Mouse (Mus musculus) megakaryocyte-erythroid progenitor cell, adult 5 weeks (primary cell): ENCODE data around the gene Phlda3. TPM values are rescaled to one million over a fixed set of nuclear protein-coding genes. Genes with fewer than 3 reads are reported as not detected.

Experiments used
- polyA plus RNA-seq: library from polyadenylated mRNA; stranded (reverse); fragments of >175 nt; gene quantifications from 2 replicates; pipeline ENCODE4 v1.2.3, GENCODE M21; 2012

Gene Phlda3
- polyA plus RNA-seq = 2.9 and 3.8 TPM in 2 replicates

DNA sequence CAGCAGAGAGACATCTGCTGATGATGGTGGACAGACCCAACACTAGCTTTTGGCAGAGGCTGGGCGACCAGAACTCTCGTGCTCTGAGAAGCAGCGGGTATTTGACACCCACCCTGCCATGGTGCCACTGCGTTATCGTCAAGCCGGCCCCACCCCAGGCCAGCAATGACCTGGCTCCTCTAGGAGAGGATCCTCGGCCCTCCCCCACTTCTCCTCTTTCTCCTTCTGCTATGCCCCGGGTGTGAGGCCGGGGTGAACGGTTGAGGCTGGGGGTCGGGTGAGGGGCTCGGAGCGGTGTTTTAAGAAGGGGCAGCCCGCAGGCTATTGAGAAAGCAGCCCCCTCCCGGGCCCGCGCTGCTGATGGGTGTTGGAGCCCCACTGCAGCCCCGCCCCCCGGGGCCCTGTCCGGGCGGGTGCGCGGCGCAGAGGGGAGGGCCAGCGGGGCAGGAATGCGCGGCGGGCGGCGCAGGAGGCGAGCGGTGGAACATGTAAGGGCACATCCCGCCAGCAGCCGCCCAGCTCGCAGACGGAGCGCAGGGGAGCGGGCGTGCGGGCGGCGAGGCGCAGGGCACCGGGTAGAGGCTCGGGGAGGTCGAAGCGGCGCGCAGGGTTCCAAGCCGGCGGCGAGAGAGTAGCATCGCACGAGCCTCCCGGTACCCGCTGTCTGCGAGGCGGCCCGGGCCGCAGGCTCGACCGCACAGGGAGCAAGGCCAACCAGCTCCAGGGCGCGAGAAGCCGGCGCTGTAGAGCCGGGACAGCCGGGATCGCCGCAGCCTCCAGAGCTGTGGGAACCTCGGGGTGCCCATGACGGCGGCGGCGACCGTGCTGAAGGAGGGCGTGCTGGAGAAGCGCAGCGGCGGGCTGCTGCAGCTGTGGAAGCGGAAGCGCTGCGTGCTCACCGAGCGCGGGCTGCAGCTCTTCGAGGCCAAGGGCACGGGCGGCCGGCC lies at the start of gene Phlda3:
TSS of gene Phlda3 (plus strand) at position 475 of the 947 bp plus-strand sequence.

DNA sequence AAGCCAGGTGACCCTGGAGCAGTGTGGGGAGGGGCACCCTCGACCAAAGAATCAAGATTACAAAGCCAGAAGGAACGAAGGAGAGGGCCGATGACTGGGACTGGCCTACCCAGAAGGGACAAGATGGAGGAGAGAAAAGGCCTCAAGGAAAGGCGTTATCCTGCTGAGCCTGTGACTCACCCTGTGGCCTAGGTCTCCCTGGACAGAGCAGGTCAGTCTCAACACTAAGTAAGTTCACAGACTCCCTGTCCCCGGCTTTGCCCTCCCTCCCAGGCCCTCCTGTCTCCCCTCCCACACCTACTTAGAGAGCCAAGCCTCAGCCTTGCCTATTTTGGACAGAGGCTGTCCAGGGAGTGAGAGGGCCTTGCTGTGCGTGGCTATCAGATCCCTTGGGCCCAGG lies 45.9 kb upstream of the Phlda3 start, which contains the start of gene Csrp1:
TSS of gene Csrp1 (plus strand) at position 79 of the 400 bp plus-strand sequence.

DNA sequence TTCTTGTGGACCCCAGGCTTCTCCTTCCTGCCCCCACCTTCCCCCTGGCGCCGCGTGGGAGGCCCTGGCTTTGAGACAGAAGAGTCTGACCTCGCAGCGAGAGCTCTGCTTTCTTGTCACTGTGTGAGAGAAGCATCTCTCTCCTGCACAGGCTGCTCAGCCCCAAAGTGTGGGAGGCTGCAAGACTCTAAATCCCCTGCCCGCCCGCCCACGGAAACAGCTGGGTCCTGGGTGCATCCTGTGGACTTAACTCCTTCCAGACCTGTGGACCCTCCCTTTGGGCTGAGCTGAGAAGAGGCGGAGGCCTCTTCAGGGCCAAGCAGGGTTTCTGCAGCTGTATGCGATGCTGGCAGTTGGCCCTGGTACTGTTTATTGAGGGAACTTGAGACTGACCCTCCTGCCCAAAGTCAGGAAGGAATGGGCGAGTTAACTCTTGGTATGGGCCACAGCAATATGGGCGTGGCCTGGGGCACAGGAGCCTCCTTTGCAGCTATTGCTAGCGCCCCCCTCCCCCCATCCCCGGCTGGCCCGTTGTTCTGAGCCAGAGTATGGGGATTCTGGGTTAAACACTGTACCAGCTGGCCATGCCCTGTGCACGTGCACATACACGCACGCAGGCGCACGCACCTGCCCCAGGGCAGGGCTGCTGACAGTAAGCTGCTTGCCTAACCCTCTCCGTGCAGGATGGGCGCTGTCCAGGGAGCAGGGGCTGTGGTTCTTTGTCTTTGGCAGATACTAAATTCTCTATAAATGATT lies 13.0 kb downstream of the Phlda3 start, which contains the start of gene Tnni1:
TSS of gene Tnni1 (plus strand) at position 655 of the 756 bp plus-strand sequence.

DNA sequence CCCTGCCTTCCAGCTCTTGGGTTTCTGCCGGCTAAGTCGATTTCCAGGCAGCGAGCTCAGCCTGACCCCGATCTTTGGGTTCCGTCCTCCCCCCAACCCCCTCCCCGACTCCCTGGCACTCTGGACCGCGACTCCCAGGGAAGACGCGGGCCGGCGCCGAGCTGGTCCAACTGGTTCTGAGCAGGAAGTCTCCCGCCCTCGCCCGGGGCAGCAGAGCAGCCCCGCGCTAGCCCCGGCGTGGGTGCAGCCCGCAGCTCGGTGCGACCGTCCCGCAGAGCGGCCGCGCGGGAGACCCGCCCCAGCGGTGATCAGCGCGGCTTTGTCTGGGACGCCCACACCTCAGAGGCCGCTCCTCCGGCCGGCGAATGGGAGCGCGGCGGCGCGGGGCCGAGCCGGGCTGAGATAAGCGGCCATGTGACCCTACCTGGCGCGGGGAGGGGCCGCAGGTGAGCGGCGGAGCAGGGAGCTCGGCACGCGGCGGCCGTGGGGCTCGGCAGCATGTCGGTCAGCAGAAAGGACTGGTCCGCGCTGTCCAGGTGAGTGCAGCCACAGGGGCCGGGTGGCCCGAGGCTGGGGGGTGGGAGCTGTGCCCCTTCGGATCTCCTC lies 52.7 kb downstream of the Phlda3 start, which contains the start of gene Lad1:
TSS of gene Lad1 (plus strand) at position 118 of the 606 bp plus-strand sequence.

Other genes starting within 250 kb of the Phlda3 start
- gene Nav1, start 158.8 kb upstream of the Phlda3 start, polyA plus RNA-seq = 8.8 and 10.4 TPM in 2 replicates
- gene Csrp1, start 46.1 kb upstream of the Phlda3 start, polyA plus RNA-seq = 90.5 and 110 TPM in 2 replicates
- 0.30 and 0.36 TPM in 2 replicates for gene Tnni1, start 13.3 kb downstream of the Phlda3 start, polyA plus RNA-seq
- 0.02 and 0.09 TPM in 2 replicates for gene Lad1, start 52.5 kb downstream of the Phlda3 start, polyA plus RNA-seq
- not detected in 2 replicates for gene Tnnt2, start 70.2 kb downstream of the Phlda3 start, polyA plus RNA-seq
- not detected in 2 replicates for gene Pkp1, start 153.1 kb downstream of the Phlda3 start, polyA plus RNA-seq
- gene Igfn1, start 240.2 kb downstream of the Phlda3 start, polyA plus RNA-seq = not detected in 2 replicates
- 16.8 and 27.9 TPM in 2 replicates for gene Tmem9, start 242.0 kb downstream of the Phlda3 start, polyA plus RNA-seq